Mouse (Mus musculus): Measurements from ENCODE around the gene Chchd6. TPM values are rescaled to one million over a fixed set of nuclear protein-coding genes. Genes with fewer than 3 reads are reported as not detected.

Gene Chchd6
- polyA plus RNA-seq, 1 experiment from 2014 or later = 8.8 TPM

DNA sequence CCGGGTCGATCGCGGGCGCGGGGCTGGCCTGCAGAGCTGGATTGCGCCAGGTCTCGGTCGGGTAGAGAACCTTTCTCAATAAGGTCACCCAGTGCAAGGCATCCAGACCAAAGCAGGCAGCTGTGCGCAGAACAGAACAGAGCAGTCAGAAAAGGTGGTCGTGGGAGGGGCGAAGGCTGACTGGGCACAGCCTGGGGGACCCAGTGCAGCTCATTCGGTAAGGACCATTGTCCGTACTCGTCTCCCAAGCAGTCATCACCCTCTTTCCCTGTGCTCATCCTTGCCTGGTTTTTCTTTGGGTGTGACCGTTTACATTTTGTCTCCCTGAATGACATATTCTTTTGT lies 232.4 kb downstream of the Chchd6 start:
- peak overlapping the region; percentile 91 for H3K4me2 ChIP-seq (ENCODE audit: low read depth, low read length)
- DNase-seq (no peak), ATAC-seq (no peak; the same call in 1 of the 2 replicates)
- no peak overlapping the region for H3K9ac ChIP-seq (replicated peaks)
- no peak overlapping the region for H3K27ac ChIP-seq (ENCODE audit: low read depth)
- H3K9me3 ChIP-seq (ENCODE audit: low read length) = 0 out of 2 replicates have a peak, but pooled peaks cover 2% of the 10 kb centered on the region
- peaks cover 12% of the 10 kb centered on the region for H3K4me1 ChIP-seq (ENCODE audit: insufficient read depth)
- WGBS (ENCODE audit: insufficient replicate concordance) = 12% methylated on average over 16 of the region's 16 CpGs
- TF ChIP-seq CTCF (IDR thresholded peaks at IDR 0.05; ENCODE audit: low read depth) (no peak), EP300 (IDR thresholded peaks at IDR 0.05; ENCODE audit: low read depth) (no peak)
- H3K27me3 ChIP-seq (ENCODE audit: insufficient read depth, low read length) = peaks cover 14% of the 10 kb centered on the region
- no peaks in the 10 kb centered on the region for H3K36me3 ChIP-seq (replicated peaks; ENCODE audit: insufficient read depth, low read length)
- no peak overlapping the region for H3K4me3 ChIP-seq (ENCODE audit: low read depth, low read length)

DNA sequence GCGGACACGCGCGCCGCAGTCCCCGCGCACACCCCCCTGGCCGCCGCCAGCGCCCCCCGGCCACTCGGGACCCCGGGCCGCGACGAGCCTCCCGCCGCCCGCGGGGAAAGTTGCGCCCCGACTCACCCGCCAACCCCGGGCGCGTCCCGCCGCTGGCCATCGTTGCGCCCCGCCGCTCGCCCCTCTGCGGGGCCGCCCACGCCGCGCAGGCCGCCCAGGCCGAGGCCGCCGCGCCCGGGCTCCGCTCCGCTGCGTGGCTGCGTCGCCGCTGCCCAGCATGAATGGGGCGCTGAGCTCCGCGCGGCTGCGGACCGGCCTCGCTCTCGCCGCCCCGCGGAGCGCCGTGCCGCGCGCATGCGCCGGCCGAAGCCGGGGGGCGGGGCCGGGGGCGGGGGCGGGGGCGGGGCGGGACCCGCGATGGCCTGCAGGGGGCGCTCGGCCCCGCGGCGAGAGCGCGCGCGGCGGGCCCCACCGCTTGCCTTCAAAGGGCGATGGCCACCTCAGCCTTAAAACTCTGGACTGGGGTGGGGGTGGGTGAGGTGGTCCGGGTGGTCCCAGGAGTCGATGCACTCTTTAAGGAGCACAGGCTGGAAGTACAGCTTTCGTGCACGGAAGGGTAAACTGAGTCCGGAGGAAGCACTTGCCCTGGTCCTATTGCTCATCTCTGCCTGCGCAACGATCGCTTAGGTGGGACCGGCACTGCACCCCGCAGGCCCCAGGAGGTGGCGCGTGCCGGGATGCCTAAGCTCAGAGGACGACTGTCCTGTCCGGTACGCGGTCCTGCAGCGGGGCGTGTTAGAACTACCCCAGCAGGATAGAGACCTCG lies 233.0 kb downstream of the Chchd6 start, which contains the start of gene Plxna1:
Gene Plxna1, minus strand, starts transcription at position 340 of the 826 bp plus-strand sequence.
- peak; percentile 69 for DNase-seq
- no peak within 1 kb of the TSS for H3K27ac ChIP-seq (ENCODE audit: low read depth)
- H3K4me2 ChIP-seq (ENCODE audit: low read depth, low read length) = peak within 1 kb of the TSS; percentile 91
- H3K9me3 ChIP-seq (ENCODE audit: low read length) = no peaks in the 10 kb centered on the region
- ATAC-seq = peak; percentile 87
- H3K4me3 ChIP-seq (ENCODE audit: low read depth, low read length) = peak within 1 kb of the TSS; percentile 73
- TF ChIP-seq EP300 (IDR thresholded peaks at IDR 0.05; ENCODE audit: low read depth) (no peak), CTCF (IDR thresholded peaks at IDR 0.05; ENCODE audit: low read depth) (peak; percentile 38)
- WGBS (ENCODE audit: insufficient replicate concordance) = 4% methylated on average over 66 of the region's 110 CpGs
- H3K36me3 ChIP-seq (replicated peaks; ENCODE audit: insufficient read depth, low read length) = no peaks in the 10 kb centered on the region
- H3K27me3 ChIP-seq (ENCODE audit: insufficient read depth, low read length) = peaks cover 14% of the 10 kb centered on the region
- H3K4me1 ChIP-seq (ENCODE audit: insufficient read depth) = peaks cover 12% of the 10 kb centered on the region
- H3K9ac ChIP-seq (replicated peaks) = peak within 1 kb of the TSS; percentile 79

- TF ChIP-seq EP300 (IDR thresholded peaks at IDR 0.05; ENCODE audit: low read depth) = no peak
- TF ChIP-seq CTCF (IDR thresholded peaks at IDR 0.05; ENCODE audit: low read depth) = no peak
- Histone ChIP-seq H3K4me3 (ENCODE audit: low read depth, low read length) (peak overlapping the region; percentile 73), H3K9me3 (ENCODE audit: low read length) (no peaks in the 10 kb centered on the region), H3K27ac (ENCODE audit: low read depth) (no peak overlapping the region), H3K4me2 (ENCODE audit: low read depth, low read length) (peak overlapping the region; percentile 91), H3K4me1 (ENCODE audit: insufficient read depth) (peaks cover 12% of the 10 kb centered on the region), H3K36me3 (replicated peaks; ENCODE audit: insufficient read depth, low read length) (peaks cover 3% of the 10 kb centered on the region; the same call in 1 of the 2 replicates), H3K9ac (replicated peaks) (peak overlapping the region; percentile 79), H3K27me3 (ENCODE audit: insufficient read depth, low read length) (peaks cover 14% of the 10 kb centered on the region)
- peak; percentile 49 for DNase-seq
- peak; percentile 39 for ATAC-seq
- 3% methylated on average over 56 of the region's 80 CpGs for WGBS (ENCODE audit: insufficient replicate concordance)
Observed at GRCm38 (mm10) chr6:89361418-89362280, 233.8 kb downstream of the Chchd6 start.

DNA sequence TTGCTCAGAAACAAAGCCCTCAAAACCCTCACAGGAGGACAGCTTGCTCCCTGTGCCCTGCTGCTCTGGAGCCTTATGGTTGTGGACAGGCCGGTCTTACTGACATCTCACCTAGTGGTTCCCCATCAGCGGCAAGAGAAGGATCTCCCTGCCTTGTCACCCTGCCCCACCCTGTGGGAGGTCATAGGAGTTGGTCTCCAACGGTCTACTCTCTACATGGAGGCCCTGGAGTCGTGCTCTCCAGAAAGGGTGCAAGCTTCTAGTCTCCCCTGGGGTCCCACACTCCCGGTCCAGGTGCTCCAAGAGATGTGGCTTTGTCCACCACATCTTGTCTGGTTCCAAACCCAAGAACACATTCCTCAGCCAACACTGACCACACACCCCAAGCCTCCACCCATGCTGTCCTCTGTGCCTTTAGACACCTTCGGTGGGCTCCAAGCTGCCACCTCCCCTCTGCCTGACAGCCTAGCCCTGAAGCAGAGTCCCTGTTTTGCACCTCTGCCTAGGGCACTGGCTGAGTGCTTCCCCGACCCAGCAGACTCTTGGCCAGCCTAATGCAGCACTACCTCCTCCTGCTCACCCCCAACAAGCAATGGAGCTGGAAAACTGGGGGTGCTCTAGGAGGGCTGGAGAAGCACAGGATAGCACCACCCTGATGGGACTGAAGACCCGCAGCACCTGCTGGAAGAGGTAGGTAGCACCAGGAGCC lies 234.6 kb downstream of the Chchd6 start:
- TF ChIP-seq CTCF (IDR thresholded peaks at IDR 0.05; ENCODE audit: low read depth) (no peak), EP300 (IDR thresholded peaks at IDR 0.05; ENCODE audit: low read depth) (no peak)
- Histone ChIP-seq H3K9ac (replicated peaks) (peak overlapping the region; percentile 79; the same call in 1 of the 2 replicates), H3K9me3 (ENCODE audit: low read length) (no peaks in the 10 kb centered on the region), H3K27me3 (ENCODE audit: insufficient read depth, low read length) (peaks cover 13% of the 10 kb centered on the region), H3K4me1 (ENCODE audit: insufficient read depth) (peaks cover 12% of the 10 kb centered on the region), H3K4me2 (ENCODE audit: low read depth, low read length) (peak overlapping the region; percentile 91), H3K4me3 (ENCODE audit: low read depth, low read length) (peak overlapping the region; percentile 73), H3K36me3 (replicated peaks; ENCODE audit: insufficient read depth, low read length) (peaks cover 3% of the 10 kb centered on the region; the same call in 1 of the 2 replicates), H3K27ac (ENCODE audit: low read depth) (no peak overlapping the region)
- ATAC-seq = no peak
- 64% methylated on average over 8 of the region's 8 CpGs for WGBS (ENCODE audit: insufficient replicate concordance)
- no peak for DNase-seq

DNA sequence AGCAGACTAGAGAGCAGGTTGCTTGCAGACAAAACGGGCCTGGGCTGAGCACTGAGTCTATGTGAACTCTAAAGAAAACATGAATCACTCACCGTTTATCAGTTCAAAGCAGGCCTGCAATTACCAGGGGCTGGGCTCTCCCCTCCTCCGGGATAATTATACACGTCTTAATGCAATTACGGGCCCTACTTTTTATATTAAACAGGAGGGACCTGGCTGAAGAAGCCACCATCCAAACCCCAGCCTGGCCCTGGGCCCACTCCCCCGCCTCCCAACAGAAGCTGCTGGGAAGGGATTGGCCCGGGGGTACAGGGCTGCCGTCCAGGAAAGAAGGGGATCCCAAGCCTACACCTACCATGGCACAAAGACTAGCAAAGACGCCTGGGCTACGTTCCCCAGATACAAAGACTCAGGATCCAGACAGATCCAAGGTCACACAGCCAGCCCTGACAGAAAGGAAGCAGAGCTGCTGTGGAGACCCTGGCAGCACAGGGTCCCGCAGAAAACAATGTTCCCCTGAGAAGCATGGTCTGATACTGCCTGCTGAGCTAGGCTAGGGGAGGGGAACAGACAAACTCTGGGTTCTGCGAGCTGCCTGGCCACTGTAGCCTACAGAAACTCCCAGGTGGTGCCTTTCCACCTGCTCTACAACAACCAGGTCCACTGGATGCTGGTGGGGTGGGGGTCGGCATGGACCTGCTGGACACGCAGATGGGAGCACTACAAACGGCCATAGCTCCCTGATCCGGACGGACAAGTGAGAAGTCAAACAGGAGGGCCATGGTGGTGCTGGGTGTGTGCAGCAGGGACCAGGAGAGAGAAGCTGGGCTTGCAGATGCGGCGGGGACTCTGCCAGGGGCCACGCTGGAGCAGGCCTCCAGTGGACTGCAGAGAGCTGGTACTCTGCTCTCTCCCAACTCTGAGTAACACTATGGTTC lies 235.4 kb downstream of the Chchd6 start:
- Histone ChIP-seq H3K9ac (replicated peaks) (no peak overlapping the region), H3K27ac (ENCODE audit: low read depth) (no peak overlapping the region), H3K27me3 (ENCODE audit: insufficient read depth, low read length) (peaks cover 11% of the 10 kb centered on the region), H3K4me1 (ENCODE audit: insufficient read depth) (peaks cover 12% of the 10 kb centered on the region), H3K4me3 (ENCODE audit: low read depth, low read length) (no peak overlapping the region), H3K36me3 (replicated peaks; ENCODE audit: insufficient read depth, low read length) (peaks cover 3% of the 10 kb centered on the region; the same call in 1 of the 2 replicates), H3K4me2 (ENCODE audit: low read depth, low read length) (no peak overlapping the region), H3K9me3 (ENCODE audit: low read length) (no peaks in the 10 kb centered on the region)
- no peak for ATAC-seq
- DNase-seq = no peak
- TF ChIP-seq CTCF (IDR thresholded peaks at IDR 0.05; ENCODE audit: low read depth) (no peak), EP300 (IDR thresholded peaks at IDR 0.05; ENCODE audit: low read depth) (no peak)
- WGBS (ENCODE audit: insufficient replicate concordance) = 73% methylated on average over 20 of the region's 20 CpGs

Data from liver, postnatal 0 days (tissue).